Mouse (Mus musculus) C2C12 (cell line): ENCODE measurements at regions not wholly inside any gene's neighbourhood (a gene's known extent, or its start where the extent isn't known, plus 50 kb on each side); places are given as distances from the start of the nearest gene placed in this dataset.
A peak's percentile ranks its signal among the peaks of the same experiment; 100 is the strongest.

Experiments used
- H3K27me3 ChIP-seq: one replicate; pipeline ENCODE4 v1.6.1; 2011; ENCODE audit not compliant: control insufficient read depth, insufficient read depth, insufficient read length
- H3K36me3 ChIP-seq: one replicate; pipeline ENCODE4 v1.6.1; 2011; ENCODE audit not compliant: control insufficient read depth, insufficient read depth
- H3K4me3 ChIP-seq: one replicate; pipeline ENCODE4 v1.5.1; 2011; ENCODE audit warnings: mild to moderate bottlenecking, control low read depth; ENCODE audit not compliant: poor library complexity, insufficient read depth, severe bottlenecking
- H3K79me2 ChIP-seq: one replicate; pipeline ENCODE4 v1.6.1; 2011; ENCODE audit not compliant: control insufficient read depth, insufficient read depth
- H3K79me3 ChIP-seq: one replicate; pipeline ENCODE4 v1.6.1; 2011; ENCODE audit warnings: low read depth, control low read depth
- H3ac ChIP-seq: one replicate; pipeline ENCODE3; 2011; ENCODE audit warnings: low read depth; ENCODE audit not compliant: control insufficient read depth, insufficient read length
- CEBPB ChIP-seq: IDR thresholded peaks from one replicate; pipeline ENCODE4 v1.6.1; 2011; ENCODE audit warnings: low read depth, mild to moderate bottlenecking, control low read depth, moderate library complexity
- CTCF ChIP-seq: IDR thresholded peaks from one replicate; pipeline ENCODE4 v1.5.1; 2011; ENCODE audit not compliant: control insufficient read depth, insufficient read depth, insufficient read length
- FOSL1 ChIP-seq: IDR thresholded peaks from one replicate; pipeline ENCODE4 v1.8.0; 2011; ENCODE audit warnings: mild to moderate bottlenecking, low read length; ENCODE audit not compliant: poor library complexity, insufficient read depth, severe bottlenecking
- MAX ChIP-seq: IDR thresholded peaks from one replicate; pipeline ENCODE4 v1.6.1; 2011; ENCODE audit warnings: mild to moderate bottlenecking, control low read depth
- MYOD1 ChIP-seq: IDR thresholded peaks from one replicate; pipeline ENCODE4 v1.6.1; 2011; ENCODE audit warnings: low read depth; ENCODE audit not compliant: control insufficient read depth, insufficient read length
- MYOG ChIP-seq: IDR thresholded peaks from one replicate; pipeline ENCODE4 v1.6.1; 2011; ENCODE audit not compliant: control insufficient read depth, insufficient read length; ENCODE audit errors: extremely low read depth
- USF1 ChIP-seq: IDR thresholded peaks from one replicate; pipeline ENCODE4 v1.6.1; 2011; ENCODE audit warnings: low read depth, mild to moderate bottlenecking, control low read depth, moderate library complexity

- TF ChIP-seq MAX (no peak), MYOG (no peak), CTCF (no peak), CEBPB (no peak), USF1 (no peak), MYOD1 (no peak), FOSL1 (no peak)
- Histone ChIP-seq H3K36me3 (no peaks in the 10 kb centered on the region), H3K4me3 (no peak overlapping the region), H3K27me3 (no peaks in the 10 kb centered on the region), H3K79me3 (no peaks in the 10 kb centered on the region), H3ac (no peak overlapping the region), H3K79me2 (no peaks in the 10 kb centered on the region)
Measured at GRCm38 (mm10) chr16:47354279-47354678, 856.0 kb upstream of the Nectin3 start.

- Histone ChIP-seq H3K4me3 (no peak overlapping the region), H3ac (no peak overlapping the region), H3K27me3 (no peaks in the 10 kb centered on the region), H3K79me3 (no peaks in the 10 kb centered on the region), H3K36me3 (no peaks in the 10 kb centered on the region), H3K79me2 (no peaks in the 10 kb centered on the region)
- TF ChIP-seq CTCF, result no peak
- TF ChIP-seq CEBPB, result peak; percentile 75
- peak; percentile 44 for TF ChIP-seq FOSL1
- TF ChIP-seq MAX, result no peak
Measured at GRCm38 (mm10) chr16:47394398-47394797, 889.1 kb upstream of the Dppa4 start.

GRCm38 (mm10) chr16:47407067-47407466, 876.5 kb upstream of the Dppa4 start:
- Histone ChIP-seq H3K79me2 (no peaks in the 10 kb centered on the region), H3ac (no peak overlapping the region), H3K79me3 (no peaks in the 10 kb centered on the region), H3K4me3 (no peak overlapping the region), H3K36me3 (no peaks in the 10 kb centered on the region), H3K27me3 (no peaks in the 10 kb centered on the region)
- no peak for TF ChIP-seq USF1
- TF ChIP-seq CTCF, result no peak
- no peak for TF ChIP-seq CEBPB
- TF ChIP-seq MYOD1, result no peak
- TF ChIP-seq FOSL1, result no peak
- no peak for TF ChIP-seq MAX
- TF ChIP-seq MYOG, result no peak

GRCm38 (mm10) chr16:47418680-47419252, 864.8 kb upstream of the Dppa4 start:
- Histone ChIP-seq H3K79me3 (no peaks in the 10 kb centered on the region), H3K4me3 (no peak overlapping the region), H3K36me3 (no peaks in the 10 kb centered on the region), H3K27me3 (no peaks in the 10 kb centered on the region), H3ac (no peak overlapping the region), H3K79me2 (no peaks in the 10 kb centered on the region)
- no peak for TF ChIP-seq USF1
- no peak for TF ChIP-seq CEBPB
- TF ChIP-seq MAX, result no peak
- TF ChIP-seq CTCF, result no peak
- TF ChIP-seq FOSL1, result no peak
- TF ChIP-seq MYOD1, result no peak
- TF ChIP-seq MYOG, result no peak

GRCm38 (mm10) chr16:47445083-47445482, 838.5 kb upstream of the Dppa4 start:
- TF ChIP-seq CEBPB (no peak), MYOG (no peak), MAX (no peak), CTCF (no peak), USF1 (no peak), MYOD1 (no peak), FOSL1 (no peak)
- Histone ChIP-seq H3ac (no peak overlapping the region), H3K36me3 (no peaks in the 10 kb centered on the region), H3K4me3 (no peak overlapping the region), H3K27me3 (no peaks in the 10 kb centered on the region), H3K79me2 (no peaks in the 10 kb centered on the region), H3K79me3 (no peaks in the 10 kb centered on the region)

DNA sequence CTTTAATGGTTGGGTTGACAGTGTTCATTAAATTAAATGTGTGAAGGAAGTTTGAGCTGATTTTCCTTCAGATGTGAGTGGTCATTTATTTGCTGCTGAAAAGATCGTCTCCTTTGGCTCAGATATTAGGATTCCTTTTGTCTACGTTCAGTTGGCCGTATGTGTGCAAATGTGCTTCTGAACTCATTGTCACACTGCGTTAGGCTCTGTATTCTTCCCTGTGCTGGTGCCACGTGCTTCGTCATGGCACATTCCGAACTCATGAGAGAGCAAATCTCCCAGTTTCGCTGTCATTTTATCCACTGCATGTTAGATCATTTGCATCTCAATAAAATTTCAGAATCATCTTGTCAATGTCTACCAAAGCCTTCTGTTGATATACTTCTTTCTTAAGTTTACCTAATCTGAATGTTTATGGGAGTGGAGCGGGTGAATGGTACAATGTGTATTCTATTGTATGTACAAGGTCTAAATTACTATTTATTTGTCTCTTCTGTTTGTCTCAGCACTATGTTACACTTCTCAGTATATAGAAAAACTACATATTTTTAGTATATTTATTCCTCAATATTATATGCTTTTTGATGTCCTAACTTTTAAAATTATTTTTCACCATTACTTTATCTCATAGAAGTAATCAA, 808.0 kb upstream of the Dppa4 start:
- Histone ChIP-seq H3K79me2 (no peaks in the 10 kb centered on the region), H3K27me3 (no peaks in the 10 kb centered on the region), H3K4me3 (no peak overlapping the region), H3K79me3 (no peaks in the 10 kb centered on the region), H3ac (no peak overlapping the region), H3K36me3 (no peaks in the 10 kb centered on the region)
- TF ChIP-seq MAX, result no peak
- TF ChIP-seq MYOG, result no peak
- TF ChIP-seq FOSL1, result no peak
- TF ChIP-seq CEBPB, result no peak
- no peak for TF ChIP-seq MYOD1
- TF ChIP-seq USF1, result no peak
- TF ChIP-seq CTCF, result no peak
